Mouse (Mus musculus): ENCODE measurements at regions not wholly inside any gene's neighbourhood (a gene's known extent, or its start where the extent isn't known, plus 50 kb on each side); places are given as distances from the start of the nearest gene placed in this dataset.
"Not testable (repeated sequence)": the region's sequence is repeated elsewhere in the genome, so short reads cannot be mapped to it uniquely, and the experiment has no call there.

DNA sequence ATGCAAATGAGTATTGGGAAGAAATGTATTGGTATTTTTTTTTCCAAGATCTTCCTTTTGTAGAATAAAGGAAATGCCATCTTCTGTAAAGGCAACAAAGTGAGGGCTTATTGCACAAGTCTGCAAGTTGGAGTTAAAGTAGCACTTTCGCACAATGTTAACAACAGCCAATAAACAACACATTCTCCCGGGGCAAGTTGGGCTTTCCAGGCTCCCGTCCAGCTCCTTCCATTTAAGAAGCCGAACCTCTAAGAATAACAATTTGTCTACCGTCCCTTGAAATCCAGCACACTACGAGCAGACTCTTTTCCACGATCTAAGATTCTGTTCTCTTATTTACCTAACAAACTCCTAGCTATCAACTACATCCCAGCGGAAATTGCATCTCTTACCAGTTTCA is 199.9 kb upstream of the G2e3 start:
- WGBS = 76% methylated on average over 8 of the region's 8 CpGs
- H3K27ac ChIP-seq (ENCODE audit: low read length) = no peak overlapping the region
- H3K4me3 ChIP-seq (replicated peaks; ENCODE audit: low read length) = no peak overlapping the region
- H3K4me2 ChIP-seq (ENCODE audit: low read length) = no peak overlapping the region
- no peaks in the 10 kb centered on the region for H3K27me3 ChIP-seq (replicated peaks; ENCODE audit: control insufficient read depth, insufficient read depth, low read length)
- 0 out of 2 replicates have a peak, but pooled peaks cover 2% of the 10 kb centered on the region for H3K4me1 ChIP-seq (replicated peaks; ENCODE audit: control insufficient read depth, insufficient read depth, low read length)
- no peaks in the 10 kb centered on the region for H3K9me3 ChIP-seq (ENCODE audit: control insufficient read depth, low read length)
- H3K36me3 ChIP-seq (ENCODE audit: control insufficient read depth, insufficient read depth) = no peaks in the 10 kb centered on the region
- ATAC-seq = no peak
- no peak overlapping the region for H3K9ac ChIP-seq (replicated peaks; ENCODE audit: low read depth, low read length)

DNA sequence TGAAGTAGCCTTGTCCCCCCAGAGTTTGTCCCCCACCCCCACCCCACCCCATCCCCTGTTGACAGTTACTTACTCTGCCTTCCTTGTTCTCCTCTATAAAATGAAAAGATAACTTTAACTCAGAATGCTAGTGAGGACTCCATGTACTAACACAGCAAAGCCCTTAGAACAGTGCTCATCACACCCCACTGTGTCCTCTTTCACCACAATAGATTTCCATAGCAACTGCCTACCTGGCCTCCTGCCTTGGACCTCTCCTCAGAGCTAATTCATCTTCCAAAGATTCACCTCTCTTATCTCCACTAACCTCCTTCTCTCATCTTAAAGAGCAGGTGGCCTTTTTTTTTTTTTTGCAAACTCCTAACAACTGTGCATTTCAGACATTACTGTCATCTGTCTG is 204.0 kb upstream of the G2e3 start:
- no peak overlapping the region for H3K4me2 ChIP-seq (ENCODE audit: low read length)
- H3K36me3 ChIP-seq (ENCODE audit: control insufficient read depth, insufficient read depth) = no peaks in the 10 kb centered on the region
- no peak for ATAC-seq
- H3K4me3 ChIP-seq (replicated peaks; ENCODE audit: low read length) = no peak overlapping the region
- H3K27me3 ChIP-seq (replicated peaks; ENCODE audit: control insufficient read depth, insufficient read depth, low read length) = no peaks in the 10 kb centered on the region
- H3K9ac ChIP-seq (replicated peaks; ENCODE audit: low read depth, low read length) = no peak overlapping the region
- no peak overlapping the region for H3K27ac ChIP-seq (ENCODE audit: low read length)
- no peaks in the 10 kb centered on the region for H3K9me3 ChIP-seq (ENCODE audit: control insufficient read depth, low read length)
- H3K4me1 ChIP-seq (replicated peaks; ENCODE audit: control insufficient read depth, insufficient read depth, low read length) = 0 out of 2 replicates have a peak, but pooled peaks cover 2% of the 10 kb centered on the region

DNA sequence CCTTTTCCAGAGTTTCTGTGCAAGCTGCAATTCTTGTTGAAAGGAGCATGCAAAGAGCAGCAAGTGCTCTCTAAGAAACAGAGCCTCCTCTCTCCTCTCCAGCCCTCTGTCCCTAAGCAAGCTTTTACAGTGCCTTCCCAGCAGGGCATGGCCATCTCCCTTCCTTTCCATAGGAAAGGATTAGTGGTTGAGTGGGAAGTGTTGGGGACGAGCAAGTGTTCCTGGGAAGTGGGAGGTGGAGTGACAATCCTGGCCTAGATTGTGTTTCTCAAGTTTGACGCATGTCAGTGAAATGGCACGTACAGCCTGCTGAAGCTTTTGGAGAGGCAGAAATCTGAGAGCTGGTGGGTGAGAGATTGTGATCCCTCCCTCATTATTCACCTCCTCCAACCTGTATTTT is 204.7 kb upstream of the G2e3 start:
- ATAC-seq = no peak
- no peaks in the 10 kb centered on the region for H3K9me3 ChIP-seq (ENCODE audit: control insufficient read depth, low read length)
- no peak overlapping the region for H3K4me3 ChIP-seq (replicated peaks; ENCODE audit: low read length)
- 0 out of 2 replicates have a peak, but pooled peaks cover 2% of the 10 kb centered on the region for H3K4me1 ChIP-seq (replicated peaks; ENCODE audit: control insufficient read depth, insufficient read depth, low read length)
- no peak overlapping the region for H3K4me2 ChIP-seq (ENCODE audit: low read length)
- H3K36me3 ChIP-seq (ENCODE audit: control insufficient read depth, insufficient read depth) = no peaks in the 10 kb centered on the region
- H3K27ac ChIP-seq (ENCODE audit: low read length) = no peak overlapping the region
- WGBS = 30% methylated on average over 3 of the region's 3 CpGs
- H3K27me3 ChIP-seq (replicated peaks; ENCODE audit: control insufficient read depth, insufficient read depth, low read length) = no peaks in the 10 kb centered on the region
- H3K9ac ChIP-seq (replicated peaks; ENCODE audit: low read depth, low read length) = no peak overlapping the region

DNA sequence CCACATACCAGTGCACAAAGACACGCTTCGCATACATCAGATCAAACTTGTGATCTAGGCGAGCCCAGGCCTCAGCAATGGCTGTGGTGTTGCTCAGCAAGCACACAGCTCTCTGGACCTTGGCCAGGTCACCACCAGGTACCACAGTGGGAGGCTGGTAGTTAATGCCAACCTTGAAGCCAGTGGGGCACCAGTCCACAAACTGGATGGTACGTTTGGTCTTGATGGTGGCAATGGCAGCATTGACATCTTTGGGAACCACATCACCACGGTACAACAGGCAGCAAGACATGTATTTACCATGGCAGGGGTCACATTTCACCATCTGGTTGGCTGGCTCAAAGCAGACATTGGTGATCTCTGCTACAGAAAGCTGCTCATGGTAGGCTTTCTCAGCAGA is 214.2 kb upstream of the G2e3 start:
- H3K9me3 ChIP-seq (ENCODE audit: control insufficient read depth, low read length); H3K4me2 ChIP-seq (ENCODE audit: low read length); H3K27ac ChIP-seq (ENCODE audit: low read length); H3K4me1 ChIP-seq (replicated peaks; ENCODE audit: control insufficient read depth, insufficient read depth, low read length); H3K27me3 ChIP-seq (replicated peaks; ENCODE audit: control insufficient read depth, insufficient read depth, low read length); H3K9ac ChIP-seq (replicated peaks; ENCODE audit: low read depth, low read length); H3K4me3 ChIP-seq (replicated peaks; ENCODE audit: low read length); ATAC-seq; H3K36me3 ChIP-seq (ENCODE audit: control insufficient read depth, insufficient read depth): not testable (repeated sequence)
- 84% methylated on average over 5 of the region's 5 CpGs for WGBS

DNA sequence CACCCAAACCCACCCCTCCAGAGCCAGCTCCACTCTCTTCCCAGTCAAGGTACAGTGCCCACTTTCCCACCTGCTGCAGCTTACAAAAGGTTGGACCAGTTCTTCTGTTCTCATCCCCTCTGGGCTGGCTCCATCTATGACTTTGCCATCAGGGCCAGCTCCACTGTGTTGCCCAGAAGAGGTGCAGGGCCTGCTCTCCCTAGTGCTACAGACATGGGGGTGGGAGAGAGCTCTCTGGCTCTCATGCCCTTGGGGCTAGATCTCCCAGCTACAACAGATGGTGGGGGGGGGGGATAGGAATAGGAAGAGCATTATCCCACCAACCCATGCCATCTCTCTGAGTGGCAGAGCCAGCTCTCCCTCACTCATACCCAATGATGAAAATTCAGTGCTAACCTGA is 219.6 kb upstream of the G2e3 start:
- H3K4me1 ChIP-seq (replicated peaks; ENCODE audit: control insufficient read depth, insufficient read depth, low read length) = no peaks in the 10 kb centered on the region
- H3K4me3 ChIP-seq (replicated peaks; ENCODE audit: low read length) = no peak overlapping the region
- H3K27ac ChIP-seq (ENCODE audit: low read length) = no peak overlapping the region
- no peaks in the 10 kb centered on the region for H3K27me3 ChIP-seq (replicated peaks; ENCODE audit: control insufficient read depth, insufficient read depth, low read length)
- no peak overlapping the region for H3K9ac ChIP-seq (replicated peaks; ENCODE audit: low read depth, low read length)
- peak; percentile 78 for ATAC-seq
- H3K4me2 ChIP-seq (ENCODE audit: low read length) = no peak overlapping the region
- no peaks in the 10 kb centered on the region for H3K9me3 ChIP-seq (ENCODE audit: control insufficient read depth, low read length)
- no peaks in the 10 kb centered on the region for H3K36me3 ChIP-seq (ENCODE audit: control insufficient read depth, insufficient read depth)

DNA sequence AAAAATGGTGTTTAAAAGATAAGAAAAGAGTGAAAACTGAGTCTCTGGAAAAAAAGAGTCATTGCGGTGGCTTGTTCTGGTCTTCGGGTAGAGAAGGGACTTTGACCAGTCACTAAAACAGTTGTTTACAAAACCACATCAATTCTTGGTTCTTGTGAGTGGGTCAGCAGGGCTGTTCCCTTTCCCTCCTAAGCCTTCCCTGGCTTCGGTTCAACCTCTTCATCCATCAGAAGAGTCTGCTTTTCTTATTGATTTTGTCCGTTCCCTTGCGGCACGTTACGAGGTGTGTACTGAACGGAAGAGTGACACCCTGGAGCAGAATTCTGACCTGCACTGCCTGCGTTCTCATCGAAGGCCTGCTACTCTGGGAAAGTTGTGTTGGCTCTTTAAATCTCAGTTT is 229.1 kb upstream of the G2e3 start:
- Histone ChIP-seq H3K27ac (ENCODE audit: low read length) (peak overlapping the region; percentile 91), H3K4me3 (replicated peaks; ENCODE audit: low read length) (no peak overlapping the region)
- no peak for ATAC-seq

DNA sequence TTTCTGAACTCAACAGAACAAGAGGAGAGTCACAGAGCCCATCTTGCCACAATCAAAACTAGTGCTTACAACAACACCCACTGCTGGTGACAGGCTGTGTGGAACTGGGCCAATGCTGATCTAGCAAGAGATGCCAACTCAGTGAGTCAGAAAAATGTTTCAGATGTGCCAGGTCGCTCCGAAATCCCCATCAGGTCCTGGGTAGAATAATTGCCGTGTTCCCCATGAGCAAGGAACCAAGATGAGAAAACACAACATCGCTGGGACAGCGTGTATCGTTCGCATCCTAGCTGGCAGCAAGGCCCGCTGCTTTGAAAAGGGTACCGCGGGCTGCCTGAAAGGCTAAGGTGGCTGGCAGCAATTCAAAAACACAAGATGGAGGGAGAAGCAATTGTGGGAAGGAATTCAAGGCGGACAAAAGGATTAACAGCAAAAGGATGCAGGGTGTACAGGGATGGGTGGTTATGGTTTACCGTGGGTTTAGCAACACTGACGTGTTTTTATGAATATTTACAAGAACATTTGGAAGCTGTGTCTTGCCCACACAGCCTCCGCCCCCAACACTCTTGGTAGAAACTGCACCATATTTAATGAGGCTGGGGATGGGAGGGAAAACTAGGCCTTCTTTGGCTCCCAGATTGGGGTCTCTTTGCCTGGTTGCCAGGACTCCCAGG is 229.7 kb upstream of the G2e3 start:
- H3K4me2 ChIP-seq (ENCODE audit: low read length) = peak overlapping the region; percentile 36
- peak overlapping the region; percentile 91 for H3K27ac ChIP-seq (ENCODE audit: low read length)
- H3K4me3 ChIP-seq (replicated peaks; ENCODE audit: low read length) = 0 out of 2 replicates have a peak overlapping the region, but pooled peaks have one; percentile 9
- H3K4me1 ChIP-seq (replicated peaks; ENCODE audit: control insufficient read depth, insufficient read depth, low read length) = peaks cover 17% of the 10 kb centered on the region
- no peaks in the 10 kb centered on the region for H3K9me3 ChIP-seq (ENCODE audit: control insufficient read depth, low read length)
- H3K36me3 ChIP-seq (ENCODE audit: control insufficient read depth, insufficient read depth) = no peaks in the 10 kb centered on the region
- no peak overlapping the region for H3K9ac ChIP-seq (replicated peaks; ENCODE audit: low read depth, low read length)
- H3K27me3 ChIP-seq (replicated peaks; ENCODE audit: control insufficient read depth, insufficient read depth, low read length) = no peaks in the 10 kb centered on the region
- WGBS = 18% methylated on average over 14 of the region's 14 CpGs
- ATAC-seq = peak; percentile 94

More for the DNA sequence above, 229.1 kb upstream of the G2e3 start:
- no peaks in the 10 kb centered on the region for H3K27me3 ChIP-seq (replicated peaks; ENCODE audit: control insufficient read depth, insufficient read depth, low read length)
- H3K36me3 ChIP-seq (ENCODE audit: control insufficient read depth, insufficient read depth) = no peaks in the 10 kb centered on the region
- peaks cover 17% of the 10 kb centered on the region for H3K4me1 ChIP-seq (replicated peaks; ENCODE audit: control insufficient read depth, insufficient read depth, low read length)
- 37% methylated on average over 10 of the region's 10 CpGs for WGBS
- H3K9ac ChIP-seq (replicated peaks; ENCODE audit: low read depth, low read length) = no peak overlapping the region
- H3K4me2 ChIP-seq (ENCODE audit: low read length) = peak overlapping the region; percentile 36; the same call in 1 of the 2 replicates
- H3K9me3 ChIP-seq (ENCODE audit: control insufficient read depth, low read length) = no peaks in the 10 kb centered on the region

DNA sequence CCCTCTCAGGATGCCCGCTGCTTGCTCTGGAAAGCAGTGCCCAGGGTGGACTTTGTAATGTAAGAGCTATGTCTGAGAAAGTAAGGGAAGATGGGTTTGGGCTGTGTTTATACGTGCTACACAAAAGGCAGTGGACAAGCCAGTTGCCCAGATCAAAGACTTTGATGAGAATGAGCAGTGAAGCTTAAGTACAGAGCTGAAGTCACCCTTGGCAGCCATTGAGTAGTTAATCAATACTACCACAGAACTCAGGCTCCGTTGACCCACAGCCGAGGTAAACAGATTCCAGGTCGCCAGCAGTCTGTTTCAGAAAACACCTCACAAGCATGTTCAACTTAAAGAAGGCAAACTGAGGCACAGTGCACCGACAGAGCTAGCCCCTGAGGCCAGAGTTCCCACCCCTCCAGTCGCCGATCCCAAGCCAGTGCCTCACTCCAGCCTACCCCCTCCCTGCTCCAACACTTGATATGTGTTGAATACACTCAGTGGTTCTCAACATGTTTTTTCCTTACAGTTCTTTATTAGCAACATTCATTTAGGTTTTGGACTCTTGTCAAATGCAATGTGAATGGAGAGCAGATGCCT is 230.3 kb upstream of the G2e3 start:
- H3K4me2 ChIP-seq (ENCODE audit: low read length) = peak overlapping the region; percentile 36; the same call in 1 of the 2 replicates
- no peaks in the 10 kb centered on the region for H3K9me3 ChIP-seq (ENCODE audit: control insufficient read depth, low read length)
- H3K4me1 ChIP-seq (replicated peaks; ENCODE audit: control insufficient read depth, insufficient read depth, low read length) = peaks cover 17% of the 10 kb centered on the region
- H3K9ac ChIP-seq (replicated peaks; ENCODE audit: low read depth, low read length) = no peak overlapping the region
- no peak overlapping the region for H3K4me3 ChIP-seq (replicated peaks; ENCODE audit: low read length)
- H3K27me3 ChIP-seq (replicated peaks; ENCODE audit: control insufficient read depth, insufficient read depth, low read length) = no peaks in the 10 kb centered on the region
- WGBS = 21% methylated on average over 8 of the region's 8 CpGs
- ATAC-seq = peak; percentile 86
- H3K36me3 ChIP-seq (ENCODE audit: control insufficient read depth, insufficient read depth) = no peaks in the 10 kb centered on the region
- H3K27ac ChIP-seq (ENCODE audit: low read length) = peak overlapping the region; percentile 91

DNA sequence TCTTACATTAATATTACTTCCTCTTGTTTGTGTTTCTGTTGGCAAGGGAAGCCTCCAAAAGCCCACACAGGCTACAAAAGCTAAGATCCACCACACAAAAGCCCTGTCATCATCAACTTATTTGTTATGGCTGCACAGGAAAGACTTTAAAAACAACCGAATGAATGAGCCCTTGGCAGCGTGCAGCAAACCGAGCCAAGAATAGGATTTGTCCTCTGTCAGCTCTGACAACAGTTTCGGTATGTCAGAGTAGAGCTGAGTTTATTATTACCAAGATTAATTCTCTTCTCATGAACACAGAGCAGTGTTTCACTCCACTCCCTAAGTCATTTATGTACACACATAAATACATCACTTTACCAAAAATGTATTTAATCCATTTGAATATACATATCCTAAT is 236.1 kb upstream of the G2e3 start:
- ATAC-seq = peak; percentile 32; the same call in 1 of the 2 replicates
- H3K36me3 ChIP-seq (ENCODE audit: control insufficient read depth, insufficient read depth) = no peaks in the 10 kb centered on the region
- H3K4me1 ChIP-seq (replicated peaks; ENCODE audit: control insufficient read depth, insufficient read depth, low read length) = peaks cover 11% of the 10 kb centered on the region; the same call in 1 of the 2 replicates
- H3K9me3 ChIP-seq (ENCODE audit: control insufficient read depth, low read length) = no peaks in the 10 kb centered on the region
- 5% methylated on average over 4 of the region's 4 CpGs for WGBS
- H3K9ac ChIP-seq (replicated peaks; ENCODE audit: low read depth, low read length) = no peak overlapping the region
- H3K27ac ChIP-seq (ENCODE audit: low read length) = 0 out of 2 replicates have a peak overlapping the region, but pooled peaks have one; percentile 28
- H3K27me3 ChIP-seq (replicated peaks; ENCODE audit: control insufficient read depth, insufficient read depth, low read length) = no peaks in the 10 kb centered on the region
- H3K4me3 ChIP-seq (replicated peaks; ENCODE audit: low read length) = no peak overlapping the region
- no peak overlapping the region for H3K4me2 ChIP-seq (ENCODE audit: low read length)
